Mouse (Mus musculus): ENCODE measurements around the gene D430042O09Rik. TPM values are rescaled to one million over a fixed set of nuclear protein-coding genes. Genes with fewer than 3 reads are reported as not detected.

The D430042O09Rik gene
- total RNA-seq, 2 experiments from 2014 or later, result 16.7 to 17.8 TPM

DNA sequence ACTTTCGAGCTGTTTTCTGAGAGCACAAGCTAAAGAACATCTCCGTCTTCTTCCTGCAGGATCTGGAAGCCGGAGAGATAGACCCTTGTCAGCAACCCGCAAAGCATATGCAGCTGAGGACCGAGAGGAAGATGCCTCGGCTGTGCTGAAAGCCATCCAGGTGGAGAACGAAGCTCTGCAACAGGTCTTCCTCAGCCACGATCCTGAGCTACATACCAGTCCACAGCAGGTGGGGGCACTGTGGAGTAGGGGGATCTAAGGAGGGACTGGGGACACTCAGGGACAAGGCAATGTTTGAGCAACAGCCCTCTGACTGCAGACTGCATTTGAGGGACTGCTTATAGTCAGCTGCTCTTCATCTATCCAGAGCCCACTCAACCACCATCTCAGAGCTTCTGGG lies 105.0 kb downstream of the D430042O09Rik start:
- DNase-seq, result no peak

DNA sequence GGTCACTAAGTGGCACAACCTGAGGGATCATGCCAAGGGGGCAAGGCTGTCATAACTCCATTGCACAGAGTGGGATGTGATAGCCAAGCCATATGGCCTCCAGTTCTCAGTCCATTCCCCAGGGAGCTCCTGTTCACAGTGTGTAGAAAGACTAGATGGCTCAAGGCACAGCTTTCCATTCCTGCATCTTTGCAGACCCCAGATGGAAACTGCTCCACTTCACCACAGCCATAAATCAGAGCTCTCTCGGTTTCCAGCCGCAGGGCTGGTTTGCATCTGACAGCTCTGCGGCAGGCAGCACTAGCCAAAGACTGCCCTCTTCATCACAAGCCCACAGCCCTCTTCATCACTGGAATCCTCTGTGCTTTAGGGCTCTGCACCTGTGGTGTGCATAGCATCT lies 108.0 kb downstream of the D430042O09Rik start:
- no peak for DNase-seq

DNA sequence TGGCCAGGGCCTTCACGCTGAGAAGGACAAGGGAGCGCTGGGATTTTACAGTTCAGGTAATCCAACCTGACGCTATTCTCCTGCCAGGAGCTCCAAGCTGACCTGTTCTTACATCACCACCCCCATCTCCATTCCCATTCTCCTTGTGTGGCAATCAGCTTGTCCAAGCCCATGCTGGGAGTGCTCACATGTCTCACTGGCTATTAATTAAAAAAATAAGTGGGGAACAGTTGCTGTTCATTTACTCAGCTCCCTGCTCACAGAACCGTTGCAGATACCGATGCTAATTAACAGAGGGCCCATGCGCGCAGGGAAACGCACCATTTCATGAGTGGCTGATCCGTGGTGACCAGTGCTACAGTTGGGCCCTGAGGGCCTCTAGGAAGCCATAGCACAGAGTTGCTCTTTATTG lies 110.6 kb downstream of the D430042O09Rik start:
- no peak for DNase-seq

DNA sequence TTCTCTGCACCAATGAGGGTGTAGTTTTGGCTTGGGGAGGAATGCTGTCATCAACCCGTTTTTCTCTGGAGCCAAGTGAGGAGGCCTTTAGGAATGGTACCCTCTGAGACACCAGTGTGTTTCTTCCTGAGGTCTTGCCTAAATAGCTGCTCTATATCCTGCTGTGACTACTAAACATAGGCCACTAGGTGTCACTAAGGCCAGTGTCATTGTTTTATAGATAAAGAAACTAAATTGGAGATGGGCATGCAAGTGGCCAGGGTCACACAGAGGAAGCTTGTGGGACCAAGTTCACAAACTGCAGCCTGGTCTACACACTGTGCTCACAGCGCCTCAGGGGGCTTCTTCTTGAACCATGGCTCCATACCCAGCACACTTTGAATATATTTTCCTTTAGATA lies 112.5 kb downstream of the D430042O09Rik start:
- peak; percentile 9 for DNase-seq

DNA sequence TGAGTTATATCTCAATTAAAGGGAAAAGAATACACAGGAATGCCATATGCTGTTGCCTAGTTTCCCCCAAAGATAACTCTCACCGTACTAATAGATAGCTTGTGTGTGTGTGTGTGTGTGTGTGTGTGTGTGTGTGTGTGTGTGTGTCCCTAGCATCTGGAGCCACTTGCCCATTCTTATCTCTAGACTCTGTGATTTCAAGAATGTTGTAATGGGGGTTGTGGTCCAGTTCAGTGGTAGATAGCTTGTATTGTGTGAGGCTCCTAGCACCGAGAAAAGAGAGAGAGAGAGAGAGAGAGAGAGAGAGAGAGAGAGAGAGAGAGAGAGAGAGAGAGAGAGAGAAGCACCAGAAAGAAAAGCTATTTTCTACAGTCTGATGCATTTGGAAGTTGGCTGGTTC lies 118.7 kb downstream of the D430042O09Rik start:
- no peak for DNase-seq

DNA sequence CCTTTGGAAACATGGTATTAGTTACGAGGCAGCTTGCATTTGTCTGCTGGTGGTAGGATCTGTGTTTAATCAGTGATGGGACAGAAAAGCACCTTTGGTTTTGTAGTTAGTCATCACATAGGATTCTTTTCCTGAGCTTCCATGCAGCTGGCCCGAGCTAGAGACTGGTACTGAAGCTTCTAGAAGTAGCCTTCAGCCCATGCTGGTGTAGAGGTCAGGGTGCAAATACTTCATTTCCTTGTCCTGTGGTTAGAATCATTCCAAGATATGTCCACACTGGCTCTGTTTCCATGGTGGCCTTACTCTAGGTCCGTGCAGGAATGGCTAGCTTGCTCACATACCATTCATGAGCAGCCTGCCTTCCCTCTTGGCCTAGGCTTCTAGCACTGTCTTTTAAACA lies 119.2 kb downstream of the D430042O09Rik start:
- DNase-seq, result no peak

DNA sequence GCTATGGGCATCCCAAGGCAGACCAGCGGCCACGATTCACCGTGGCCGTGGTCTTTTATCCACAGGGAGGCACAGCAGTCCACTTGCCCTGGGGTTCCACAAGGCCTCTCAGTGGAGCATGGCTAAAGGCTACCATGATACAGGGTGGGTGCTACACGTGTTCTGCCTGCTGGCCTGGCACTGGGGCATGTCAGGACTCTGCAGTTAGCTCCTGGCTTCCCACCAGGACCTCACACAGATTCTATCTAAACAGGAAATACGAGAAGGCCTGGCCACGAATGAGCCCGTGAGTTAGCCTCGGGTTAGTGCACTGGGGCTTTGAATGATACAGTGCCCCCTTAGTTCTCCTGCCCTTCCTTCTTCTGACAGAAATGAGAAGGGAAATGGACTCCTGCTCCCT lies 119.7 kb downstream of the D430042O09Rik start:
- DNase-seq, result peak; percentile 9

DNA sequence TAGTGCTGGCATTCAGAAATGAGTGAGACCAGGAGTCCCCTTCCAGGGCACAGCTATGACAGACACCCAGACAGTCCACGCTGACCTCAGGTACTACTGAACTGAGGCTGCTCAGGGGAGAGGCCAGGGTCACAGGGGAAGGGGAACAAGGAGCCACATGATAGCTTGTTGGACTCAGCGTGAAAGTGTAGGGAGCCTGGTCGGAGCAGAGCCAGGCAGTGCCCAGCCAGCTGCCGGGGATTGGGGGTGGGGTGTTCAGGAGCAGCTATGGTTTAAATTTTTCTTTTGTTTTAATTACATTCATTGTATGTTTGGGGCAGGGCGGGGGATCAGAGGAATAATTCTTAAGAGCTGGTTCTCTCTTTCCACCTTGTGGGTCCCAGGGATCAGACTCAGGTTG lies 120.9 kb downstream of the D430042O09Rik start:
- no peak for DNase-seq

DNA sequence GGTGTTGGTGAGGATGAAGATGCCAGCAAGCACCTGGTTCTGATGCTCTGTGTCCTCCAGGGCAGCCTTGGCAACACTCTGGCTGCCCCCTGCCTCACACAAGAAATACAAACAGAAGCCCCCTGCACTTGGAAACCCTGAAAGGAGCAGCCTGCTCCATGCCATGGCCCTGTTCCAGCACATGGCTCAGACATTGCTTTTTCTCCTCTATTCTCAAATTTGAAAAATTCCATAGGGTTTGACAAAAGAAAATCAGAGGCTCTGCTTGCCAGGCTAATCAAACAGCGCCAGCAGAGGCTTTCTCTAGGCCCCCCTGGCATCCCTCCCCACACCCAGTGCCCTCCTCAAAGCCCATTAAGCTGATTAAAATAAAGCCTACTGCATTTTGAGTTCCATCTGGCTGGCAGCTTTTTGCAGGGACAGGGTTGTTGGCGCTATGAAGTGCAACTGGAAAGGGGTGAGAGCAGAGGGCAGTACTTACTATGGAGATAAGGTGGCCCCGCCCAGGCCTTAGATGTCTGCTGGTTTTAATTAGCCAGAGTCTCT lies 121.5 kb downstream of the D430042O09Rik start:
- DNase-seq, result no peak

DNA sequence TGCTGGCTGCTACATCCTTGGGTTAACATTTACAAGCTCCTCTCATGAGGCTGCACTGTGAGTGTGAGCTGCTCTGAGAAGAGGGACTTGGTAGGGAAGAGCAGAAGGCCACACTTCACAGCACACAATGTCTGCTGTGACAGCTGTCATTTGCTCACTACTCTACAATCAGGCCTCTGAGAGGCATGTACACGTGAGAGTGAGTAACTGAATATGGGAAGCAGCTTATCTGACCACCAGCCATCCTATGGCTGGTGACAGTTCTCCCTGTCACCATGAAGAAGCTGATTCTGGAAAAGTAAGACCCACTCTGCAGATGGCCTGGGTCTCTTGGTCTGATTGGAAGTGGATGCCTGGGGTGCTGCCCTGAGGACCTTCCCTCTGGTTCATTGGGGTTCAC lies 125.1 kb downstream of the D430042O09Rik start:
- no peak for DNase-seq

DNA sequence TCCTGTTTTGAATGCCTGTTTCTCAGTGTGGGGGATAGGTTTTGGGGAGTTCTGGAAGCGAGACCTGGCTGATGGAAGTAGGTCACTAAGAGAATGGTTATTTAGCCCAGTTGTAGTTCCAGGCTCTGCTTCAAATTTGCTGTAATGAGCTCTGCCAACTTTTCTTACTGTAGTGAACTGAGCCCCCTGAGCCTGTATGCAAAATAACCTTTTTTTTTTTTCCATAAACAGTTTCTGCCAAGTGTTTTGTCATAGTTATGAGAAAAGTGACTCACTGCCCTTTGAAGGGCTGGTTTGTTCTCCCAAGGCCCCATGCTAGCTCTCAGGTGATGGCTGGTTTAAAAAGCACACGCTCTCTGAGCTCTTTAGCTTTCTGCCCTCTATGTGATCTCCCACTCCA lies 125.8 kb downstream of the D430042O09Rik start:
- DNase-seq, result no peak

DNA sequence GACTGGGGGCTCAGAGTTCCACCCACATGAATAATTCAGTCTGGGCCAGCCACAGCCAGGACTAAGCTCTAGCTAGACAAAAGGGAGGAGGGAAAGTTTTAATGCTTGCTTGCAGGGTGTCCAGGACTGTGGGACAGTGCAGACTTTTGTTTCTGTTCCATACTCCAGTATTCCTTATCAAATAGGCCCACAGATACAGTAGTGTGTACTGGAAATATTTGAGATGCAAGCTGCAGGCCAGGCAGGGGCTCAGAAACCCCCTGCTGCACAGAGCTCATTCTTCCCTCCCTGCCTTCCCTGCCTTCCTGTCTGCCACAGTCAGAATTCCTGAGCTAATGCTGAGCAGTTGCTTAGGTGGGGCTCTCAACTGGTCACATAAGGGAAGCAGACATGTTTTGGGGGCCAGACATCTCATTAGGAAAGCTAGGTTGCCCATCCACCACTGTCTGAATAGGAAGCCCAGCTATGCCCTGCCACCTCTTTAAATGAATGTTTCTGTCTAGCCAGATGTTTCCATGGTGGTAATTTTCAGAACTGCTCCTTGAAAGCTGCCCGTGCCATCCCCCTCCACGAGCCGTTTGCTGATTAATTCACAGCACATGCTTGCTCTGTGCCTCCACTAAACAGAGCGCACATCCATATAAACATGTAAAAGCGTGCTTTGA lies 130.5 kb downstream of the D430042O09Rik start:
- DNase-seq, result no peak

DNA sequence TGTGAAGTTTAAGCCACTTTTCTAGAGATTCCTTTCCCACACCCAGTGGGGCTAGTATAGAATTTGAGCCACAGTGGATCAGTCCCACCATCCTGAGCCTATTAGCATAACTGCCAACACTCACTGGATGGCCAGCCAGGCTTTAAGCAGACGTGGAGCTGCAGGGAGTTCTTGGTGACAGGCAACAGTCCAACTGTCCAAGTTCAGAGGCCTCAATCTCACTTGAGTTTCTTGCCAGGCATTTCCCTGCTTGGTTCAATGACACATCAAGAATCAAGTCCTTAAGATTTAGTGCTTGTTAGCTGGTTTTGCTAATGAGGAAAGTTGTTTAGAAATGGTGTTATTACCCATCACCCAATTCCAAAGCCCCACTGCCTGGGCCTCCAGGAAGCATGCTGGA lies 137.9 kb downstream of the D430042O09Rik start:
- no peak for DNase-seq

DNA sequence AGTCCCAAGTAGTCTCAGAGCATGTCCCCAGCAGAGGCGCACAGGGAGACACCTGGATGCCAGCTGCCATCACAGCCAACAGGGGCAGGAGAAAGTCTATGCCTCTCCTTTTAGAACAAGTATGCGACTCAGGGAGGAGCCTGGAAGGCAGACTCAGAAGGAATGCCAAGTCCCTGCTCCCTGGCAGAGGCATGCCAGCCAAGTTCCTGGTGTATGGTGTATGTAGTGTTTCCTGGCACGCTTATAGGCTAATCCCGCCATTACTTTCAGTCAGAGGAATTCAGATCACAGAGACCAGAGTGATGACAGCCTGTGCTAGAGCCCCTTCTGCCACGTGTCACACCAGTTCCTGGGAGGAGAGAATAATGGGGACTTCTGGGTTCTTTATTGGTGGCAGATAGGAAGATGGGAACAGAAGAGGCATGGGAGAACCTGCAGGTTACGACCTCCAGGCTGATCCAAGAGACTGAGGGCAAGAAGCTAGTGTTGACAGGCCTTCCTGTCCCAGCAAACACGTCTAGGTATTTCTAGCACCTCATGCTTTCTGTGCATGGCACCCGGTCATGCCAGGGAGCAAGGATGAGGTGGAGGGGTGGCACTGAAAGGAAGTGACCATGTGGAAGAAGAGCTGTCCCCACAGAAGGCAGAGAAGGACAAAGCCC lies 139.3 kb downstream of the D430042O09Rik start:
- peak; percentile 26 for DNase-seq

DNA sequence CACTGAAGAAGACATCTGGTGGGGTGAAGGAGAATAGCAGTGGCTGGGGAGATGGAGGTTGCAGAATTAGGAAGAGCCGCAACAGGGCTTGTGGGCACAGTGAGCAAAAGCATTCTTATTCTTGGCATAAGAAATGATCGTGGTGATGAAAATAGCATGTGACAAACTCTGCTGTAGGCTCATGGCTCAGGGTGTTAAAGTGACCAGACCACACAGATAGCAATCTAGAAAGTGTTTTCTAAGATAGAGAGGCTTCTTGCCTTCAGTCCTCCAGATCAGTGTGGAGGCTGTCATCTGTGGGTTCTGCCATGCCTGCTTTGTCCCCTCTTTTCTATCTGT lies 139.8 kb downstream of the D430042O09Rik start:
- DNase-seq, result no peak

DNA sequence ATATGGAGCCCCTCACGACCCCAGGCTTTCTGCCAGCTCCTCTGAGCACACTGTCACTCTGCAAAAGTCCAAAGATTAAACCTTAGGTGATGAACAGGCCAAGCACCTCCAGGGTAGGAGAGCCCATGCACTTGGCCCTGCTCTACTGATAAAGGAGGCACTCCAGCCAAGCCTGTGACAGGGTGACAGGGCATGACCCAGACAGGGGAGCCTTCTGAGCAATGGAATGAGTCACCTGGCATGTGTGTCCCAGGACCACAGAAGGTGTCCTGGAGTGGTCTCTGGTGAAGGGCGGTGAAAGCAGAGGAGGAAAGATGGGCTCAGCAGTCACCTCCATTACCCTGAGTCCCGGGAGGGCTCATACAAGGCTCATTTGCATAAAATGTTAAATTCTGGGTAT lies 151.9 kb downstream of the D430042O09Rik start:
- no peak for DNase-seq

DNA sequence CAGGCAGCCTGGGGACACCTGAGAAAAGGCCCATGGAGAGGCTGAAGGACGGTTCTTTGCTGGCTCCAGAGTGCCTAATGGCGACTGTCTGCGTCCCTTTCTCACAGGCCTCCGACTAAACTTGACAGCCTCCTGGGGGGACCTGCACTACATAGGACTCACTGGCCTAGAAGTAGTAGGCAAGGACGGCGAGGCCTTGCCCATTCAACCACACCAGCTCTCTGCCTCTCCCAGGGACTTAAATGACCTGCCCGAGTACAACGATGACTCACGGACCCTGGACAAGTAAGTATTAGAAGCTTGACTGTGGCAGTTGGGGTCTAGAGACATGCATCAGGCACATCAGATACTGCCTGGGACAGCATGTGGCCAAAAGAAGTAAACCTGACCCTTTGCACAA lies 152.7 kb downstream of the D430042O09Rik start:
- peak; percentile 26 for DNase-seq

DNA sequence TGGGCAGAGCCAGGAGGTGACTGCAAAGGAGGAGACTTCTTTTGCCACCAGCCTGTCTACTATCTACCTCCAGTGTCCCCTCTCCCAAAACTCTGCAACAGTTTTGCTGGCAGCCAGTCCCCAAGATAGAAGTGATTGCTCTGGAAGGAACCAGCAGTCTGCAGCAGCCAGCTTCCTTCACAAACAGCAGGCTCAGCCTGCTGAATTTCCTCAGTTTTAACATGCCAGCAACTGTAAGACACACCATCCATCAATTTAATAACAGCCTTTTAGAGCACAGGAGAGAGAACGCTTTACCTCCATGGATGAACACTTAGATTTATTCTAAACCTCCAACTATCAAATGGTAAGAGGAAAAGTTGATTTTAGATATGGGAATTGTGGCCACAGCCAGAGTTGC lies 156.3 kb downstream of the D430042O09Rik start:
- no peak for DNase-seq

DNA sequence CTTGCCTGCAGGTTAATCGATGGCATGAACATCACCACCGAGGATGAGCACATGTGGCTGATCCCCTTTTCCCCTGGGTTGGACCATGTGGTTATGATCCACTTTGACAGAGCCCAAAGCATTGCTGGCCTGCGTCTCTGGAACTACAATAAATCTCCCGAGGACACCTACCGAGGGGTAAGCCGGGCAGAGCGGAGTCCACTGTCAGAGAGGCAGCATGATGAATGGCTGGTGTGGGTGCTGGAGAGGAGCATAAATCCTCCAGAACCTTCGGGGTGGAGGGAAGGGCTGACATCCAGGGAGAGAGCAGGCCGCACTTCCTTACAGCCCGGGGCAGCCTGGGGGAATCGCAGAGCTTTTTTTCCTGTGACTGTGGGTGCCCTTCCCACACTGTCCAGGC lies 157.5 kb downstream of the D430042O09Rik start:
- peak; percentile 59 for DNase-seq

DNA sequence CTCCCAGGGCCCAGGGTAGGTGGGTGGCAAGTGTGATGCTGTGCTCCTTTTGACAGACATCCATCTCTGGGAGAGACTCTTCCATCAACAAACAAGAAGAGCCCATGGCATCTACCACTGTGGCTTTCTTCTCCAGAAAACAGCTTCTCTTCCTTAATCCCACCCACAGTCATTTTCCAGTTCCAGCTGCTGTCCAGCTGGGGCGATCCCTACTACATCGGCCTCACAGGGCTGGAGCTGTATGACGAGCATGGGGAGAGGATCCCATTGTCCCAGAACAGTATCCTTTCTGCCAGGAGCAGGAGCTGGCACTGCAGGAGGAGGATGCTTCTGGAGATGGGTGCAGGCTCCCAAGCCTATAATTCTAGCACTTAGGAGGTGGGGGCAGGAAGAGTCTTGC lies 160.9 kb downstream of the D430042O09Rik start:
- DNase-seq, result no peak

DNA sequence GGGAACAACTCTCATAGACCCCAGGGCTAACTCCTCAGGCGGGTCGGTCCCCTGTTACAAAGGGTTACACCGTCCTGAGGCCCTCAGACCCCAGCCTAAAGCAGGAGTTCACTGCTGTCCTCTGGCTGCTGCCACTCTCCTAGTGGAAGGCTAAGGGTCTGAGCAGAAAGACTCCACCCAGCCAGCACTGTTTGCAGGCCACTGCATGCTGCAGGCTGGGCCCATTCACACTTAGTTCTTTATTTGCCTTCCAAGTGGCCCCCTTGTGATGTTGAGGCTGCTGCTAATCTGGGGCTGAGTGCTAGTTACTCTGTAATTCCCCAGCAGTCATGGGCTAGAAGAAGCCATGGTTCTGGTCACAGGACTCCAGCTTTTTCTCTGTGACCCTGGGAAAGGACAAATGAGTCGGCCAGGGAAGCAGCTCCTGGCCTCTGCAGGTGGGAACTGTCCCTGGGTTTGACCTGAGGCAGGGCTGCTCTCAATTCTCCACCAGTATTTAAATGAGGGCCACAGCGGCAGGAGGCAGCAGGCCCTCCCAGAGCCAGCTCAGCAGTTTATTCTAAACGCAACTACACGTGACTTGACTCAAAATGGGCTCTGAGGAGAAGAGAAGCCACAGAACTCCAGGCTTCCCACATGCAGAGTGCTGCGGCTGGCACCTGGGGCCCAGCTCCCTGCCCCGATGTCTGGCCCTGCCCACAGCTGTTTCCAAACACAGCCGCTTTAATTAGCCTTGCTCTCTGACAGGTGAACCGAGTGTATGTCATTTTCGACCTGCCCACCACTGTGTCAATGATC lies 163.9 kb downstream of the D430042O09Rik start:
- DNase-seq, result no peak

DNA sequence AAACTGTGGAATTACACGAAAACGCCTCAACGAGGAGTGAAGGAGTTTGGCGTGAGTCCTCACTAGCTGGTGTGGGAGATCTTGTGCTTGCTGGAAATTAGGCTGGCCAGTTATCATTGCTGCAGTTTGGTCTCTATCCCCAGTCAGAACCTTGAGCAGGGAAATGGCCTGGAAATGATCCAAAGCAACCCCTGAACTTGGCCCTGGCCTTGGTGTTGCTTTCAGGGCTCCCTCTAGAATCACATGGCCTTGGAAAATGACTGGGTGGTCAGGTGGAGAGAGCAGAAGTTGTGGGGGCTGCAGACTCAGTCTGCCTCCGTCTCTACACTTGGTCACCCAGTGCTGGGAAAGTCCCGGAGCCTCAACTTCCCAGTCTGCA lies 164.5 kb downstream of the D430042O09Rik start:
- DNase-seq, result peak; percentile 41

DNA sequence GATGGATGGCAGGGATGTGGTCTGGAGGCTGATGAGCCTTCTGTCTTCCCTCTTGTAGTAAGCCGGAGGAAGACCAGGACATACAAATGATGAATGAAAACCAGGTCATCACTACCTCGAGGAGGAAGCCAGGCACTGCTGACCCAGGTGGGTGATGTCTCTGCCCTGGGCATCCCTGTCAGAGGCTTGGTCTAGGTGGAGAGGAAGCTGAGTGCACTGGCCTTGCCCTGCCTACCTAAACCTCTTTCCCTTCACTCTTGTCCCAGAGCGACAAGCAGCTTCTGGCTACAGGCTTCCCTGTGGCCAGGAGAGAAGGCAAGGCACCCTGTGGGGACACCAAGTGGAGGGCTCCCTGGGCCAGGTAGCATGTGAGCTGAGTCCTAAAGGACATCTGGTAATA lies 165.2 kb downstream of the D430042O09Rik start:
- no peak for DNase-seq
